Mouse (Mus musculus) lung, postnatal 36 days (tissue): ENCODE data around the gene Gimap5.
A peak's percentile ranks its signal among the peaks of the same experiment; 100 is the strongest.

Experiments
- DNase-seq: peaks from one replicate; pipeline ENCODE4 v3.0.0; 2022; ENCODE audit warnings: mixed read lengths

The Gimap5 gene

DNA sequence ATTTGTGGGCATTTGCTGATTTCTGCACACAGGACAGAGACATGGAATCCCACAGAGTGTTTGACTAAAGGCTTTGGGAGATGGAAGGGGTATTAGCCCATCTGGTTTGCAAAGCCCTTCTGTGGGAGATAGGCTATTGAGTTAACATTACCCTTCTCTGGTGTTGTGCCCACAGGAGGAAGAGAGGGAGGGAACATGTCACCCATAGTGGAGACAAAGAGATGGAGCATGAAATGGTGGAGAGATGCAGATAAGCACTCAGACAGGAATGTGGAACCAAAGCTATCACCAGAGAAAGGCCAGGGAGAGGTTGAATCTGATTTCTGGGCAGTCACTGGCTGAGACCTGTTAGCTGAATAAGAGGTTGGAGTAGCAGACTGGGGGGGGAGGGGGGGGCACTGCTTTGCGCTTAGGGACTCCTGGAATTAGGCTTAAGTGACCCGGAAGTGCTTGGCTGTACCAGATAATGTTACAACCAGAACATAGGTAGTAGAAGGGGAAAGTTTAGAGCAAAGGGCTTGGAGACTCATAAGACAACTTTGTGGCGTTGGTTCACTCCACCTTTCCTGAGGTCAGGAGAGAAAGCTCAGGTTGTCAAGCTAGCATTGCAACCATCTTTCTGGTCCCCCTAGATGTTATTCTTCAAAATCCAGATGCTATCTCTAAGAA, 5.4 kb upstream of the Gimap5 start:
- DNase-seq, result no peak

DNA sequence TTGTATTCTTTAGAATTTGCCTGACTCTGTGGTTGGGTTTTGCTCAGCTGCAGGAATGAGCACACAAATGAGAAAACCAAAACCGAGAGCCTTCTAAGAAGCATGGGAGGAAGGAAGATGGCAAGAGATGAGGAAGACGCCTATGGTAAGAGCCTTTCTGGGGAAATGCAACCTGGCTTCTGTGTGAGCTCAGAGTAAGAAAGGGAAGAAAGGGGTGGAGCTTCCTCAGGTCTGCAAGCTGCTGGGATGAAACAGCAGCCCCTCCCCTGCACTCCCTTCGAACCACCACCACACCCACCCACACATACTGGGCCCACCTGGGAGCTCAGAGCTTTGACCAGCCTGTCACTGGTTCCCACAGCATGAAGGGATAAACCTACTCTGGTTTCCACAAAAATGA, 4.7 kb upstream of the Gimap5 start:
- no peak for DNase-seq

DNA sequence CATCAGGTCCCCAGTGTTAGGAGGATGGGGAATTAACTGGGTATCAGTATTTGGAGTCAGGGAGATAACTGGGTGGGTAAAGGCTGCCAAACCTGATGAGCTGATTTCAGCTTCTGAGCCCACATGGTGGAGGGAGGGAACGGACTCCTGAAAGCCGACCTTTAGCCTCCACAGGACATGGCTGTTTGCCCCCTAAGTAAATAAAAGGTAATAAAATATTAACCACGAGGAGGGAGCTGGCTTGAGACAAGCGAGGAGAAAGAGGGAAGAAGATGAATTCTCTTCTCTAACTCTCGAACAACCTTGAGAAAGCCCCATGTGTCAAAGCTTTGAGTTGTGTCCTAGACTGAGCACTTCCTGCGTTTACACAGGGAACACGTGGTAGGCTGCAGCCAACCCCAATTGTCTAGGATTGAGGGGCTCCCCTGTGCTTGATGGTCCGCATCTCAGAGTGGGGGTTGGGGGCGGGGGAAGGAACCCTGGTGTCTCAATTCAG, 4.2 kb upstream of the Gimap5 start:
- DNase-seq, result no peak

DNA sequence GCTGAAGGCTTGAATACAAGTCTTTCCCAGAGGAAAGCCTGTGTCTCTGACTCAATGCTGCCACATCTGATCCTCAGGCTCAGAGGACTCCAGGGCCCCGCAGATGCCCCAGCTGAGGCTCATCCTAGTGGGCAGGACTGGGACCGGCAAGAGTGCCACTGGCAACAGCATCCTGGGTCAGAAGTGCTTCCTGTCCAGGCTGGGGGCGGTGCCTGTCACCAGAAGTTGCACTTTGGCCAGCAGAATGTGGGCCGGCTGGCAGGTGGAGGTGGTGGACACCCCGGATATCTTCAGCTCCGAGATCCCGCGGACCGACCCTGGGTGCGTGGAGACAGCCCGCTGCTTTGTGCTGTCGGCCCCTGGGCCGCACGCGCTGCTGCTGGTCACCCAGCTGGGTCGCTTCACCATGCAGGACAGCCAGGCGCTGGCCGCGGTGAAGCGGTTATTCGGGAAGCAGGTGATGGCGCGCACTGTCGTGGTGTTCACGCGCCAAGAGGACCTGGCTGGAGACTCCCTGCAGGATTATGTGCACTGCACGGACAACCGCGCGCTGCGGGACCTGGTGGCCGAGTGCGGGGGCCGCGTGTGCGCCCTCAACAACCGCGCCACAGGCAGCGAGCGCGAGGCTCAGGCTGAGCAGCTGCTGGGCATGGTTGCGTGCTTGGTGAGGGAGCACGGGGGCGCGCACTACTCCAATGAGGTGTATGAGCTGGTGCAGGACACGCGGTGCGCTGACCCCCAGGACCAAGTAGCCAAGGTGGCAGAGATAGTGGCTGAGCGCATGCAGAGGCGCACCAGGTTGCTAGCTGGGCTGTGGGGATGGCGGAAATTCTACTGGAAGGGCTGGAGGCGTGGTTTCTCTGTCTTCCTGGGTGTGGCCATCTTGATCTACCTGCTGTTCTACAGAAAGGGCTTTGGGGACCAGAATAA, 3.3 kb upstream of the Gimap5 start:
- peak; percentile 33 for DNase-seq

DNA sequence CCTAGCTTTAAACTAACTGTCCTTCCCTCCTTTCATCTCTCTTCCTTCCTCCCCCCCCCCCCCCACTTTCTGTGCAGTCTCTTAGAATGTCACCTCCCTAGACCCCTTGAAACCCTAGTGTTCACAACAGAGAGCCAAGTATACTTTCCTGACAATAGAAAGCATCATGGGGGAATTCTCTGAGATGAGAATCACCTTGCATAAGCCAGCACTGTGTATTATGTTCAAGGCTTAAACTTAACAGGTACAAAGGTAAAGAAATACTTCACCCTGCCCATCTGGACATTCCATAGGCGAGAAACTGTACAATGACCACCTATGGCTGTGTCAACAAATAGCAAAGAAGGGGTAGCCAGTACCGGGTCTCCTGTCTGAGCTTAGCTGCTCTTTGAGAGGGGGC, 507 bp upstream of the Gimap5 start:
- no peak for DNase-seq

DNA sequence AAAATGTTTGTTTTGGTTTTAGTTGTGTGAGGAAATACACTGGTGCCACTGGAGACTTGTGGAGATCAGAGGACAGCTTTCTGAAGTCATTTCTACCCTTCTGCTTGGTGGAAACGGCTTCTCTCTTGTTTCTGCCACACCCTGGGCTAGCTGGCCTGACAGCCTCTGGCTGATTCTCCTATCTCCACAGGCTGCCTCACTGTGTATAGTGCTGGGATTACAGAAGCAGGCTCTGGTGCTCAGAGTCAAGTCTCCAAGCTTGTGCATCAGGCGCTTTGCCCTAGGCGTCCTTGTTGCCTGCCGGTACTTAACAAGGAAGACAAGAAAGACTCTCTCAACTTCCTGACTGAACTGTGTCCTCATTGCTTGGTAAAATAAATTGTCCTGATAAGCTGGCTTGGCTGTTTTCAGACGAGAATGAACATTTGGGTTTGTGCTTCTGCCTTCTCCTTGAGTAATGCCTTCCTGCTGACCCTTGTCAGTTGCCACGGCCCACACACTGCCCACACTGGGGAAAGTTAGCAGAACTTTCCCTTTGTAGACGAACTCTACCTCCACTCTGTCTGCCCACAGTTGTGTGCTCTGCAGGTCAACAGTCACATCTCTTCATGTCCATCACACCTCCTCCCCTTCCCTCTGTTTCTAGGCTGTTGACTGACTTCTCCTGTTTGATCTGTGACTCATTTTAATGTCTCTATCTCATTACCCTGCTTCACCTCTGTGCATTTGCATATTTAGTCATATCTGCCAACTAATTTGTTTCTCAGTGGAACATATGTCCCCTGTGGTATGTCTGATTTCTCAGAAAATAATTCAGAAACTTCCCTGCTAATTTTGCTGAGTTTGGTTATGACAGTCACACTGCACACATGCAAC, 1.3 kb downstream of the Gimap5 start:
- DNase-seq, result peak; percentile 51

DNA sequence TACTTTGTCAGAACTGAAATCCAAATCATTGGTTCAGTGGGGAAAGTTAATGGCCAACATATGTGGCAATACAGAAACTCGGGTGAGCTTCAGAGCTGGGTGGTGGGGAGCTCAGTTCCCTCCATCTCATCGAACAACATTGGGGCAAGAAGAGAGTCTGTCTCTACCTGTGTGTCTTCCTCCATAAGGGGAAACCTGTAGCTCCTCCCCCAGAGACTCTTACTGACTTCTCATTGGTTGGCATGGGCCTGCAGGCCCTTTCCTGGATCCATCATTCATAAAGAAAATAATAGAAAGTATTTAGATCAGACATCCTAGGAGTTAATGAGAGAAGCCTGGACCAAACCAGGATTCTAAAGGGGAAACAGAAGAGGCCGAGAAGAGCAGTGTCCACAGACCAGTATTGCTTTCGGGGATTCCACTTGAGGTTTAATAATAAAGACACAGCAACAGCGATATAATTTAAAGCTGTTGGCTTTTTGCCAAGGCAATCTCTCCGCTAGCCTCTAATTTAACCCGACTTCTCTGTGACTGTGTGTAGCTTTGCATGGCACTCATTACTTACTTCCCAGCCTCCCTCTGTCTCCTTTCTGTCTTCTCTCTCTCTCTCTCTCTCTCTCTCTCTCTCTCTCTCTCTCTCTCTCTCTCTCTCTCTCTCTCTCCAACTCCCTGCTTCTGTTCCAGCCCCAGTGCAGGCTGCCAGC, 17.7 kb downstream of the Gimap5 start:
- no peak for DNase-seq

DNA sequence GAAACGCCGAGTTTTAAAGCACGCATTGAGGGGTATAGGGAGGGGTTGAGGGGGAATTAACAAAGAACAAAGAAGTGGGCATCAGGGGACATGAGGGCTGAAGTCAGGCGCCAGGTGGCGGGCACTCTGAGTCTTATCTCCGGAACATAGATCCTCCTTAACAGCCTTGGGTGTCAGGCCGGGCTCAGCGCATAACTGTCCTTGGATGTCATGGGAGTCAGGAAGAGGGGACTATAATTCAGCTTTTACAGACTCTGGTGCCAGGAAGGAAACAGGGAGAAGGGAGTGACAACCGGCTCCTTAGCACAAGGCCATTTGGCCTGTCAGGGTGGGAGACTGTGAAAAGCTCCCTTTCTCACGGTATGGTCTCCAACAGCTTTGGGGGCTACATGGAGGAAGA, 18.5 kb downstream of the Gimap5 start:
- no peak for DNase-seq

DNA sequence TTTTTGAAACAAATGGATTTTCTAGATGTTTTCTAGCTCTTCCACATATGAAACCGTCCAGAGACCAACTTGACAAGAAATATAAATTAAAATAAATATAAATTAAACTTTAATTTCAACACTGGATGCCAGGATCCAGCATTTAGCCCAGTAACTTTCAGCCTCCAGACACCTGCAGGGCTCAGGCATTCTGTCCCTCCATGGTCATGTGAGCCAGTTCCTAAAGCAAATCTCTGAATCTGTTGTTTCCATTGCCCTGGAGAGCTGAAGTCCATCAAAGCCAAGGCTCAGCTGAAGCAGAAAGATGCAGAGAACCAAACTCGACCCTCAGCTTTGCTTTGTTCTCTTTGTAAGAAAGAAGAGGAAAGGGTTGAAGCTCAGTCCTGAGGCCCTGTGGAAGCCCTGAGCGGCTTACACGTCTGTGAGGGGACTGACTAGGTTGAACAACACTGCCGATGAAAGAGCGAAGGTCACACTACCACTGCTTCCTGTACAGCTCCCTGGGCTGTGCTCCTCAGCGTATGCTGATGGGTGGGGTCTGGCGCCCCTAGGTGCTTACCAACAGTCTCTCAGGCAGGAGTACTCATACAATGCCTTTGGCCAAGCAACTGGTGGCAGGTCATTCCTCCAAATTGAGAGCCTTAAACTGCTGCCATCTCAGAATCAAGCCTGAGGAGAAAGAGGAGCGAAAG, 22.3 kb downstream of the Gimap5 start:
- DNase-seq, result peak; percentile 34

DNA sequence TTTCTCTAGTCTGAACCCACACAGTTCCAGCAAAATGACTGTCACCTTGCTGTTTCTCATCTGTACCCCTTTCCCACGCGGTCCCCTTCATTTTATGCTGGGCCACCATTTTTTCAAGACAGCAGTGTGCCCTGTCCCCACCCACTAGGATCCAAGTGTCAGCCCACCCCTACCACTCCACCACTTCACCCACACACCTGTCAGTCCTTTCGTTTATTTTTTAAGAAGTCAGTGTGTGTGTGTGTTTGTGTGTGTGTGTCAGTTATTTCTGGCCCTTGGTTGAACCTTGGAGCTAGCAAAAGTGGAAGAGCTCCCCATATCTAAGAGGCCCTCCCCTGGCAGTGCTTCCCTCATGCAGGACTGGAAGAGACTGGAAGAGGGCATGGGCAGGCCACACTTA, 22.9 kb downstream of the Gimap5 start:
- no peak for DNase-seq

DNA sequence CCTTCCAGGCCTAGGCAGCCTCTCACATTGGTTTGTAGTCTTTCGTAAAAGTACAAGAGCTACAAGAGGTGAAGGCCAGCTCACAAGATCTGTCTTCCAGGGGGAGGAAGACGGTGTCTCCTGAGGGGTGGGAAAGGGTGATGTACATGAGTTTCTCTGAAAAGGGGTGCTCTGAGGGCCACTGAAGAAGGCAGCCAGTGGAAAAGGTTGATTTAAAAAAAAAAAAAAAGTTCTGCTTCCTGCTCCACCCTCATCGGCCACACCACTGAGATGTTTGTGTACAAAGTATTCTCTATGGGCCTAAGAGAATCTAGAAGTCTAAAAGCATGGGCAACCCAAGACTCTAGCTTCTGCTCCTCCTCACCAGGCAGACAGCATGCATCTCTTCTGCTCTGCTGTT, 24.7 kb downstream of the Gimap5 start, which contains the start of gene Gimap3:
TSS of gene Gimap3 (minus strand) at position 156 of the 400 bp plus-strand sequence.
- peak; percentile 34 for DNase-seq

DNA sequence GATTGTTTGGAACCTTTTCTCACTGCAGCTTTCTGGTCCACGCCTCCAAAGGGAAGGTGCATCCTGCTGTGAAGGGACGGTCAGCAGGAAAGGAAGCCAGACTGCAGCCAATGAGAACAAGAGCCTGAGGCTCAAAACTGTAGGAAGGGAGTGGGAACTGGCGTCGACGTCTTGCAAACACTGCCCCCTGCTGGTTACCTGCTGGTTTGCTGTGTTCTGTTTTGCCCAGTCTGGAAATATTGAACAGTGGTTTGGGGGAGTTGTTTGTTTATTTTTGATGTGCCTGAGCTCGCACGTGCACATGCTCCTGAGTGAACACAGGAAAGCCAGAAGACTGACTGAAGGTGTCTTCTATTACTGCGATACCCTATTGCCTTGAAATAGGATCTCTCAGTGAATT, 26.0 kb downstream of the Gimap5 start:
- peak; percentile 90 for DNase-seq

DNA sequence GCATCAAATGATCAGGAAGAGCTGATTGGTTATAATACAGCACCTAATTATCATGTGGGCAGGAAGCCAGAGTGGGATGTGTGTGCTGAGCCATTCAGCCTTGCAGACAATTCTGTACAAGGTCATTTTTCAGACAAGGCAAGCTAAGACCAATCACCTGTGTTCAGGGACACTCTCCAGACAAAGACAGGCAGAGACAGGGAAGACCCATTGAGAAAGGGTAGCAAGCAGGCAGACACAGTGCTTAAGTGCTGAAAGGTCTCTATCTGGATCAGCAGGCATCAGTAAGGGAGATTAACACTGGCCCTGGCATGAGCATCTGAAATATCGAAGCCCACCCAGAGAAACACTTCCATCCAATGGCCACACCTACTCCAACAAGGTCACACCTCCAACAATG, 38.4 kb downstream of the Gimap5 start:
- no peak for DNase-seq

DNA sequence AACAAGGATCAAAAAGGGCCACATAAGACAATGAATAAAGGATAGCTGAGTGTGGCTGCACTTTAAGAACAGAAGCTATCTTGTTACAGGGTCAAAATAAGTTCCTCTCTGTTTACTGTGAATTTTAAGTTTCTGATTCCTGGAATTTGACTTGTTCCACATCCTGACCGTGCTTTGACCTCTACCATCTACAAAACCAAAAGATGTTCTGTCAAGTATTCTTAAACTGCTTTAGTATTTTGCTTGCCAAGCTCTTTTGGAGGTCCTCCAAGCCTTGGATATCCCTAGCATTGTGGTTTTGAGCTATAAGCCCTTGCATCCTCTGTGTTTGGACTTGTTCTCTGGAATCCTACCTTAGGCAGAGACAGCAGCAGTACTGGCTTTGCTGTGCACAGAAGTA, 39.2 kb downstream of the Gimap5 start:
- DNase-seq, result peak; percentile 72

DNA sequence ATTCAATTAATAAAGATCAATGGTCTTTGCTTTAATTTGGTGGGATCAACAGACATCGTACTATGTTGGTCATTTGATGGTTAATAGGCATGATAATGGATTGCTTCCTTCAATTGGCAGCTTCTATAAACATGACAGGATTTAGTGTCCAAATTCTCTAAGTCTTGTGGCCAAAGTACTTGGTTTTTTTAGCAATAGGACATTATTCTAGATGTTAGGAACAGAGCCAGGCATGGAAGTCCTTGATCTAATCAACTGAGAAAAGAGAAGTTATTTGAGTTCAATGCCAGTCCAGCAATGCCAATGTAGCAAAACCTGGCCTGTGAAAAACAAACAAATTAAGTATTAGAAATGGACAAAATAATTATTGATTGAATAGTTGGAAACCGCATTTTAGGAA, 39.6 kb downstream of the Gimap5 start:
- no peak for DNase-seq

DNA sequence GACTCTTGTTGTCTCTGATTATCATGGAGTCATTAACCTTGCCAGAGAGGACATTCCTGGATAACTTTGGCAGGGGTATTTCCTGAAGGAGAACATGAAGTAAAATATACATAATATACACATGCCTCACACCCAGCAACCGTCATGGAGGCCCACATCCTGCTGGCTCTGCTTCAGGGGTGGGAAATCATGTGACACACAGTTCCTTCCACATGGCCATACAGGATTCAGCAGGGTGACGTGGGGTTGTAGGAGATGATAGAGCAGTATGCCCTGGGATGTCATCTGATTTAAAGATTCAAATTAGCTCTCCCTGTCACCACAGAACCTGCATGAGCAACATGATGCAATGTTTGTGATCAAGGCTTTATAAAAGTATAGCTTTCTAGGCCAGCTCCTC, 41.9 kb downstream of the Gimap5 start:
- no peak for DNase-seq

DNA sequence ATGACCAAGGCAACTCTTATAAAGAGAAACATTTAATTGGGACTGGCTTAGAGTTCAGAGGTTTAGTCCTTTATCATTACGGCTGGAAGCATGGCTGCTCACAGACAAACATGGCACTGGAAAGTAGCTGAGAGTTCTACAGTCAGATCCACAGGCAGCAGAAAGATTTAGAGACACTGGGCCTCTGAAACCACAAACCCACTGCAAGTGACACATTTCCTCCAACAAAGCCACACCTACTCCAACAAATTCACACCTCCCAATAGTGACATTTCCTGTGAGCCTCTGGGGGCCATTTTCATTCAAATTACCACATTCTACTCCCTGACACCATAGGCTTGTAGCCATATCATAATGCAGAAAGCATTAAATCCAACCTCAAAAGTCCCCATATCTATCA, 55.9 kb downstream of the Gimap5 start:
- no peak for DNase-seq

DNA sequence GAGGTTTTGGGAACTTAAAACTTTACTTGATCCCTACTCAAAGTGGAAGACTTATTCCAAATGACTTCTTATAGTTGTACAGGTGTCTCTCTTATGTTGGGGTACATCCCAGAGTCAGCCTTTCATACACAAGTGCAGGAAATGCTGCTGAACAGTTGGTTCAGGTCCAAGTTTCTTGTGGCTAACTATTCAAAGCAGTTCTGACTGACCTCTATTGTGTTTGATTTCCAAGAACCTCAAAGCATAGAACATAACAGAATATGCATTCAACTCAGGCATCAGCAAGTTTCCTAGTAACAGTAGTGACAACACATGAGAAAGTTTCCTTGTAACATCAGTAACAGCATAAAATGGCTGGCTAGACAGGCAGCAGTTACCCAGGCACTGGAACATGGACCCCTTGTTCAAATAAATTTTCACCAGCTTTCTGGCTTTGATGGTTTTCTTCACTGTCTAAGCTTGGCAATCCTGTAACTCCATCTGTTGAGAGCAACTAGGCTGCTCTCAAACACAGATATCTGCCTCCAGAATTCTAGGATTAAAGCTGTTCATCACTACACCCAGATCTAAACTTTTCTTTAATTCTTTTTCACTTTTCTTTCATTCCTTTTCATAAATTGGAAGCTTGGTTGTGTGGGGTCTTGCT, 57.5 kb downstream of the Gimap5 start:
- DNase-seq, result no peak
